32 mouse cellular contexts compared by ENCODE assay signal in the genomic region with DNA sequence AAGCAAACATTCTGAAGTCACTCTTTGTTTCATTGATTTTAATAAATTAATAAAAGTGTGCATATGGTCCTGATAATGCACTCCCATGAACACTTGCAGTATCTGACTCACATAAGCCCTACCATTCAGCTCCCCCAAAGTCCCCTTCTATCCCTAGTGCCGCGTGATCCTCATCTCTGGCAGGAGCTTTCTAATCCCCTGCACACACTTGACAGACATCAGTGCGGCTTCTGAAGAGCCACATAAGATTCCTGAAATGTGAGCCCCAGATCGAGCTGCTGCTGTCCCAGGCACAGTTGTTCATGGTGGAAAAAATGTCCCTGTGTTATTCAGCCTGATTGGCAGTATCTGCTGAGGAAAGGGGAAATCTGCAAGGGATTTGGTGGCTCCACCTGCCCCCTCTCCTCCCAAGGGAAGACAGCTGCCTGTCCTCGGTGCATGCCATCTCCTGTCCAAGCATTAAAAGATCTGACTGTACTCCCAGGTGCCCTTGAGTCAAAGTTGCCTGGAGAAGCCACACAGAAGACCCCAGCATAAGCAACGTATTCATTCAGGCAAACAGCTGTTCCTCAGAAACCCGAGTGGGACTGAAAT. TPM values are rescaled to one million over a fixed set of nuclear protein-coding genes. Genes with fewer than 3 reads are reported as not detected.
DNase-seq lines count a peak whose midpoint lies in the region; ATAC-seq and TF ChIP-seq lines count a peak whose summit lies in the region.
"Had no signal": no experiment of that assay in that cellular context is flagged by ENCODE, and none has a peak within 500 bp of the region (broad histone marks: within the 10 kb centered on the region; RNA-seq: fewer than 3 reads in every experiment).

No protein-coding gene starts in this region.

- ATAC-seq in limb, embryonic 14.5 days (ENCODE audit: low FRiP score, low read depth), result peak; percentile 88
- no peak for ATAC-seq in kidney, embryonic 15.5 days (replicated peaks; ENCODE audit: low FRiP score)
- ATAC-seq: CD4-positive, CD25-positive, alpha-beta regulatory T cell, adult 4 months; forebrain, embryonic 14.5 days; intestine, embryonic 16.5 days; liver, postnatal 0 days; midbrain, embryonic 13.5 days had no signal

- no peak for TF ChIP-seq CTCF in gastrocnemius, adult 2 months (IDR thresholded peaks at IDR 0.05)

- intact Hi-C loops in gastrocnemius, adult 2 months (cut with DNase I), result loop anchor here (2.0 kb wide), 1 partner anchor 35 kb away; no protein-coding TSS in a partner anchor
- intact Hi-C loops in left cerebral cortex, postnatal 14 days (cut with DNase I), result no loop called here

- TF ChIP-seq POLR2A in limb, embryonic 14.5 days (IDR thresholded peaks at IDR 0.05; ENCODE audit: borderline replicate concordance, extremely low read depth, insufficient read depth, insufficient read length), result no peak

- no peaks in the 10 kb centered on the region for H3K9me3 ChIP-seq in limb, embryonic 14.5 days (ENCODE audit: control insufficient read depth, low read length)
- H3K9me3 ChIP-seq in kidney, embryonic 15.5 days (replicated peaks), result no peaks in the 10 kb centered on the region
- H3K9me3 ChIP-seq: hindbrain, embryonic 13.5 days; midbrain, embryonic 13.5 days; neural tube, embryonic 15.5 days had no signal

- no peaks in the 10 kb centered on the region for H3K4me1 ChIP-seq in limb, embryonic 14.5 days (ENCODE audit: control insufficient read depth, insufficient read depth, low read length)
- H3K4me1 ChIP-seq in kidney, embryonic 15.5 days, result no peaks in the 10 kb centered on the region
- H3K4me1 ChIP-seq: heart, embryonic 12.5 days; hindbrain, embryonic 13.5 days; midbrain, embryonic 13.5 days; neural tube, embryonic 15.5 days had no signal

- no peaks in the 10 kb centered on the region for H3K36me3 ChIP-seq in limb, embryonic 14.5 days (ENCODE audit: control insufficient read depth, insufficient read depth, low read length)
- no peaks in the 10 kb centered on the region for H3K36me3 ChIP-seq in kidney, embryonic 15.5 days
- H3K36me3 ChIP-seq: heart, embryonic 12.5 days; hindbrain, embryonic 13.5 days; midbrain, embryonic 13.5 days; neural tube, embryonic 15.5 days had no signal

- H3K27ac ChIP-seq in gastrocnemius, adult 2 months, result peak overlapping the region; percentile 79
- no peak overlapping the region for H3K27ac ChIP-seq in limb, embryonic 14.5 days (replicated peaks; ENCODE audit: low read depth, low read length)
- no peak overlapping the region for H3K27ac ChIP-seq in kidney, embryonic 15.5 days
- H3K27ac ChIP-seq: hindbrain, embryonic 13.5 days; macrophage; midbrain, embryonic 13.5 days; neural tube, embryonic 15.5 days; stomach, postnatal 0 days had no signal

- no peak overlapping the region for H3K4me2 ChIP-seq in limb, embryonic 14.5 days (replicated peaks; ENCODE audit: low read depth, low read length, severe bottlenecking)
- no peak overlapping the region for H3K4me2 ChIP-seq in kidney, embryonic 15.5 days
- H3K4me2 ChIP-seq: heart, embryonic 12.5 days; hindbrain, embryonic 13.5 days; liver, embryonic 11.5 days; midbrain, embryonic 13.5 days; neural tube, embryonic 15.5 days had no signal

- H3K4me3 ChIP-seq in gastrocnemius, adult 2 months, result no peak overlapping the region
- no peak overlapping the region for H3K4me3 ChIP-seq in limb, embryonic 14.5 days (replicated peaks; ENCODE audit: low read length)
- H3K4me3 ChIP-seq in kidney, embryonic 15.5 days (replicated peaks), result no peak overlapping the region
- H3K4me3 ChIP-seq: heart, embryonic 12.5 days; hindbrain, embryonic 13.5 days; midbrain, embryonic 13.5 days; neural tube, embryonic 15.5 days had no signal

- no peak overlapping the region for H3K9ac ChIP-seq in limb, embryonic 14.5 days (ENCODE audit: low read depth, low read length, severe bottlenecking)
- no peak overlapping the region for H3K9ac ChIP-seq in kidney, embryonic 15.5 days
- H3K9ac ChIP-seq: heart, embryonic 12.5 days; hindbrain, embryonic 13.5 days; liver, postnatal 0 days; midbrain, embryonic 13.5 days; neural tube, embryonic 15.5 days had no signal

- DNase-seq in layer of hippocampus, postnatal 14 days (ENCODE audit: low spot score in 2 of 2), result peak; percentile 3 to 4
- DNase-seq in layer of hippocampus, adult 8-10 months (ENCODE audit: low spot score in 2 of 2), result no peak
- peak; percentile 34 for DNase-seq in gastrocnemius, adult 2 months
- peak; percentile 54 for DNase-seq in limb, embryonic 14.5 days (ENCODE audit: low spot score)
- DNase-seq in right cerebral cortex, postnatal 4 days, result no peak
- DNase-seq in left cerebral cortex, postnatal 14 days (ENCODE audit: low spot score in 2 of 2), result no peak
- DNase-seq: adrenal gland, postnatal 25 days; cerebellum, adult 18-20 months; cerebellum, postnatal 10 days; heart, adult 18-20 months; heart, postnatal 4 days; kidney, adult 8-10 months; kidney, postnatal 10 days; layer of hippocampus, adult 9-11 months; liver, postnatal 0 days; right cerebral cortex, postnatal 25 days; thymus, adult 18-20 months; thymus, postnatal 25 days had no signal

- 76% methylated on average over 7 of the region's 7 CpGs for WGBS in limb, embryonic 14.5 days
- 76% methylated on average over 7 of the region's 7 CpGs for WGBS in kidney, embryonic 15.5 days

- H3K27me3 ChIP-seq in limb, embryonic 14.5 days (ENCODE audit: control insufficient read depth, insufficient read depth, low read length), result no peaks in the 10 kb centered on the region
- no peaks in the 10 kb centered on the region for H3K27me3 ChIP-seq in kidney, embryonic 15.5 days
- H3K27me3 ChIP-seq: heart, embryonic 12.5 days; hindbrain, embryonic 13.5 days; midbrain, embryonic 13.5 days; neural tube, embryonic 15.5 days had no signal

RNA-seq across cellular contexts. Expression of gene Pkhd1, which starts 15.5 kb away (rescaled TPM):
- under 1 TPM; 0.05 to 0.18 TPM for total RNA-seq in layer of hippocampus, postnatal 14 days (2021)
- under 1 TPM in 1 of 4 experiments, not detected in 3; 0.04 TPM for total RNA-seq in layer of hippocampus, adult 8-10 months (2022)
- total RNA-seq in gastrocnemius, adult 2 months (2021), result under 1 TPM in 1 of 2 experiments, not detected in 1; 0.06 TPM
- polyA plus RNA-seq in limb, embryonic 14.5 days (2012; rRNA removed), result 0.24 and 0.25 TPM in 2 replicates
- 0.12 and 0.32 TPM in 2 replicates for polyA plus RNA-seq in limb, embryonic 14.5 days (2014; fragmentation: Nextera tagmentation; extraction: Ambion mirVana)
- under 1 TPM; 0.09 to 0.11 TPM for total RNA-seq in left cerebral cortex, postnatal 14 days (2021)
- polyA plus RNA-seq in kidney, embryonic 15.5 days (2015; fragmentation: Nextera tagmentation; extraction: Ambion mirVana), result 5.5 and 6.4 TPM in 2 replicates
- total RNA-seq: heart, adult 18-20 months; heart, postnatal 4 days; megakaryocyte-erythroid progenitor cell, adult 5-6 weeks; monocyte, adult 5-6 weeks had no signal
- polyA plus RNA-seq: CD4-positive, CD25-positive, alpha-beta regulatory T cell, adult 4 months; forebrain, embryonic 14.5 days; heart, embryonic 12.5 days; heart, postnatal 0 days; hindbrain, embryonic 13.5 days; macrophage had no signal

Comparison
In these comparisons a context has a peak if more than half of its experiments do, and no peak if none do; other contexts are left out.
1. DNase-seq: peak in layer of hippocampus, postnatal 14 days (2 of 2), gastrocnemius, adult 2 months (single experiment) and limb, embryonic 14.5 days (single experiment); none in layer of hippocampus, adult 8-10 months (0 of 2), right cerebral cortex, postnatal 4 days (single experiment) and left cerebral cortex, postnatal 14 days (0 of 2).